In the genomic region with DNA sequence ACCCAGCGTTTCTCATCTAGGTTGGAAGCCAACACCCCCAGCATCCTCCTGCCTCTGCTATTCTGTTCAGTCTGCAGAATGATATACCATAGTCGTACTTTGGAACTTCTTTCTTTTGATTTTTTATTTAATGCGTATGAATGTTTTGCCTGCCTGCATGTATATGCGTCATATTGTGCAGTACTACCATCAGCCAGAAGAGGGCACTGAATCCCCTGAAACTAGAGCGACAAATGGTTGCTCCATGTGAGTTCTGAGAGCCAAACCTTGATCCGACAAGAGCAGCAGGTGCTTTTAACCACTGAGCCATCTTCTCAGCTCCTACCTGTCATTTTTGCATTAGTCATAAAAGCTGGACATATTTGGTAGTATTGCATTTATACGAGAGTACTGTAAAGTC, we compare ENCODE assay signal across 14 mouse cellular contexts. TPM values are rescaled to one million over a fixed set of nuclear protein-coding genes. Genes with fewer than 3 reads are reported as not detected.
A peak's percentile ranks its signal among the peaks of the same experiment; 100 is the strongest.
DNase-seq lines count a peak whose midpoint lies in the region; ATAC-seq and TF ChIP-seq lines count a peak whose summit lies in the region.
"Had no signal": no experiment of that assay in that cellular context is flagged by ENCODE, and none has a peak within 500 bp of the region (broad histone marks: within the 10 kb centered on the region; RNA-seq: fewer than 3 reads in every experiment).

No protein-coding gene starts in this region.

- H3K27me3 ChIP-seq in heart, postnatal 0 days (ENCODE audit: control insufficient read depth, insufficient read depth, low read length), result 0 out of 2 replicates have a peak, but pooled peaks cover 6% of the 10 kb centered on the region
- H3K27me3 ChIP-seq in heart, embryonic 10.5 days (ENCODE audit: insufficient read depth, poor library complexity, severe bottlenecking), result peaks cover 15% of the 10 kb centered on the region
- H3K27me3 ChIP-seq in midbrain, postnatal 0 days (ENCODE audit: insufficient read depth, low read length), result no peaks in the 10 kb centered on the region
- H3K27me3 ChIP-seq in midbrain, embryonic 11.5 days (ENCODE audit: control insufficient read depth, insufficient read depth, low read length), result no peaks in the 10 kb centered on the region
- no peaks in the 10 kb centered on the region for H3K27me3 ChIP-seq in G1E (ENCODE audit: insufficient read depth, low read length)
- no peaks in the 10 kb centered on the region for H3K27me3 ChIP-seq in splenic B cell, adult 2 months (ENCODE audit: control insufficient read depth, insufficient read depth, low read length, poor library complexity, severe bottlenecking)
- H3K27me3 ChIP-seq: forebrain, embryonic 13.5 days had no signal

- ATAC-seq in heart, postnatal 0 days (ENCODE audit: insufficient read depth, low read depth), result no peak
- ATAC-seq in midbrain, postnatal 0 days (ENCODE audit: low FRiP score), result no peak
- no peak for ATAC-seq in midbrain, embryonic 11.5 days (ENCODE audit: low FRiP score)
- no peak for ATAC-seq in G1E (ENCODE audit: extremely low read depth, insufficient number of reproducible peaks, low FRiP score, poor library complexity, severe bottlenecking)
- ATAC-seq: forebrain, embryonic 13.5 days had no signal

- no peak overlapping the region for H3K27ac ChIP-seq in heart, postnatal 0 days (ENCODE audit: low read depth)
- no peak overlapping the region for H3K27ac ChIP-seq in heart, embryonic 10.5 days
- H3K27ac ChIP-seq in midbrain, postnatal 0 days (ENCODE audit: low read depth, low read length), result no peak overlapping the region
- H3K27ac ChIP-seq in midbrain, embryonic 11.5 days (ENCODE audit: low read depth, low read length), result no peak overlapping the region
- H3K27ac ChIP-seq: forebrain, embryonic 13.5 days had no signal

- H3K4me2 ChIP-seq in heart, postnatal 0 days (ENCODE audit: low read depth, low read length), result no peak overlapping the region
- no peak overlapping the region for H3K4me2 ChIP-seq in midbrain, postnatal 0 days (ENCODE audit: low read depth, low read length, poor library complexity, severe bottlenecking)
- H3K4me2 ChIP-seq in midbrain, embryonic 11.5 days, result no peak overlapping the region
- H3K4me2 ChIP-seq: forebrain, embryonic 13.5 days had no signal

- WGBS in heart, postnatal 0 days, result 67% methylated on average over 7 of the region's 7 CpGs
- WGBS in heart, embryonic 10.5 days, result 57% methylated on average over 7 of the region's 7 CpGs
- 75% methylated on average over 7 of the region's 7 CpGs for WGBS in midbrain, postnatal 0 days
- 64% methylated on average over 7 of the region's 7 CpGs for WGBS in midbrain, embryonic 11.5 days

- no peak overlapping the region for H3K4me3 ChIP-seq in heart, postnatal 0 days (ENCODE audit: low read depth, low read length)
- no peak overlapping the region for H3K4me3 ChIP-seq in heart, embryonic 10.5 days
- no peak overlapping the region for H3K4me3 ChIP-seq in midbrain, postnatal 0 days (ENCODE audit: low read depth, low read length)
- H3K4me3 ChIP-seq in midbrain, embryonic 11.5 days (ENCODE audit: low read depth, low read length), result no peak overlapping the region
- no peak overlapping the region for H3K4me3 ChIP-seq in G1E (ENCODE audit: low read depth, low read length)
- H3K4me3 ChIP-seq: forebrain, embryonic 13.5 days had no signal

- H3K9ac ChIP-seq in heart, postnatal 0 days (replicated peaks; ENCODE audit: low read depth, low read length), result no peak overlapping the region
- H3K9ac ChIP-seq in midbrain, postnatal 0 days (replicated peaks; ENCODE audit: low read length, poor library complexity, severe bottlenecking), result no peak overlapping the region
- no peak overlapping the region for H3K9ac ChIP-seq in midbrain, embryonic 11.5 days (ENCODE audit: low read length)
- H3K9ac ChIP-seq: forebrain, embryonic 13.5 days had no signal

- no peak for DNase-seq in heart, postnatal 0 days (ENCODE audit: low spot score)
- no peak for DNase-seq in heart, embryonic 10.5 days (ENCODE audit: low spot score)
- no peak for DNase-seq in midbrain, postnatal 0 days (ENCODE audit: low spot score)
- DNase-seq in midbrain, embryonic 11.5 days (ENCODE audit: low spot score, missing footprints), result no peak
- DNase-seq in G1E (ENCODE audit: low spot score), result no peak
- peak; percentile 46 for DNase-seq in splenic B cell, adult 2 months (ENCODE audit: low read depth, low spot score)
- DNase-seq in adrenal gland, postnatal 25 days, result no peak
- DNase-seq: gastrocnemius, postnatal 36 days; right cerebral cortex, postnatal 4 days had no signal

- no peak for TF ChIP-seq EP300 in heart, postnatal 0 days (IDR thresholded peaks at IDR 0.05; ENCODE audit: low read depth)

- 0 out of 2 replicates have a peak, but pooled peaks cover 9% of the 10 kb centered on the region for H3K4me1 ChIP-seq in heart, postnatal 0 days (ENCODE audit: control insufficient read depth, insufficient read depth)
- peaks cover 19% of the 10 kb centered on the region for H3K4me1 ChIP-seq in heart, embryonic 10.5 days
- no peaks in the 10 kb centered on the region for H3K4me1 ChIP-seq in midbrain, postnatal 0 days (ENCODE audit: insufficient read depth, low read length)
- peaks cover 11% of the 10 kb centered on the region for H3K4me1 ChIP-seq in midbrain, embryonic 11.5 days (ENCODE audit: control insufficient read depth, insufficient read depth, low read length)
- peaks cover 64% of the 10 kb centered on the region for H3K4me1 ChIP-seq in G1E (ENCODE audit: insufficient read depth, low read depth, low read length)

- H3K36me3 ChIP-seq in heart, postnatal 0 days (replicated peaks; ENCODE audit: control insufficient read depth, insufficient read depth, low read length), result no peaks in the 10 kb centered on the region
- no peaks in the 10 kb centered on the region for H3K36me3 ChIP-seq in heart, embryonic 10.5 days
- no peaks in the 10 kb centered on the region for H3K36me3 ChIP-seq in midbrain, postnatal 0 days (ENCODE audit: insufficient read depth, low read length)
- no peaks in the 10 kb centered on the region for H3K36me3 ChIP-seq in midbrain, embryonic 11.5 days (ENCODE audit: control insufficient read depth, insufficient read depth, low read length)
- H3K36me3 ChIP-seq in G1E (replicated peaks), result peaks cover 2% of the 10 kb centered on the region
- no peaks in the 10 kb centered on the region for H3K36me3 ChIP-seq in splenic B cell, adult 2 months (ENCODE audit: control insufficient read depth, insufficient read depth, low read length, poor library complexity, severe bottlenecking)

- H3K9me3 ChIP-seq in heart, postnatal 0 days (replicated peaks; ENCODE audit: control insufficient read depth, low read length), result no peaks in the 10 kb centered on the region
- no peaks in the 10 kb centered on the region for H3K9me3 ChIP-seq in heart, embryonic 10.5 days
- no peaks in the 10 kb centered on the region for H3K9me3 ChIP-seq in midbrain, postnatal 0 days (ENCODE audit: low read length)
- no peaks in the 10 kb centered on the region for H3K9me3 ChIP-seq in midbrain, embryonic 11.5 days (ENCODE audit: control insufficient read depth, low read length)
- H3K9me3 ChIP-seq in G1E (replicated peaks), result peaks cover 5% of the 10 kb centered on the region; the same call in 1 of the 2 replicates
- H3K9me3 ChIP-seq: forebrain, embryonic 13.5 days had no signal

- 0 out of 2 replicates have a peak, but pooled peaks have one; percentile 17 for TF ChIP-seq CTCF in heart, postnatal 0 days (IDR thresholded peaks at IDR 0.05; ENCODE audit: low read depth)
- peak; percentile 66 for TF ChIP-seq CTCF in midbrain, postnatal 0 days (IDR thresholded peaks at IDR 0.05)
- TF ChIP-seq CTCF in G1E (IDR thresholded peaks at IDR 0.05; ENCODE audit: low read depth, low read length), result peak; percentile 13; the same call in 1 of the 2 replicates

RNA-seq across cellular contexts. Expression of a gene that starts 3.3 kb away (rescaled TPM):
- not detected in 2 replicates for total RNA-seq in heart, postnatal 0 days (2014; rRNA removed; ENCODE audit: low replicate concordance)
- polyA plus RNA-seq in heart, postnatal 0 days (2015; fragmentation: Nextera tagmentation; extraction: Ambion mirVana), result 0.14 and 0.18 TPM in 2 replicates
- 0.15 and 0.24 TPM in 2 replicates for polyA plus RNA-seq in heart, embryonic 10.5 days (2016; fragmentation: Nextera tagmentation; extraction: Ambion mirVana)
- total RNA-seq in midbrain, postnatal 0 days (2014; rRNA removed), result 0.94 and 1.3 TPM in 2 replicates
- 0.86 and 1.5 TPM in 2 replicates for polyA plus RNA-seq in midbrain, postnatal 0 days (2015; fragmentation: Nextera tagmentation; extraction: Ambion mirVana)
- 0.25 and 0.51 TPM in 2 replicates for polyA plus RNA-seq in midbrain, embryonic 11.5 days (2014; fragmentation: Nextera tagmentation; extraction: Ambion mirVana)
- not detected in 2 replicates for total RNA-seq in G1E (2014; fragmentation: Nextera tagmentation)
- 0.35 and 0.60 TPM in 2 replicates for total RNA-seq in G1E (2017)
- 1.2 and 1.5 TPM in 2 replicates for polyA plus RNA-seq in G1E (2012)
- 0.57 and 0.67 TPM in 2 replicates for total RNA-seq in adrenal gland, postnatal 25 days (2021)
- total RNA-seq: hematopoietic stem cell, adult 5-6 weeks had no signal

RNA-seq across cellular contexts. Expression of a gene that starts 3.7 kb away (rescaled TPM):
- 15.8 and 27.6 TPM in 2 replicates for total RNA-seq in heart, postnatal 0 days (2014; rRNA removed; ENCODE audit: low replicate concordance)
- 11.5 and 11.7 TPM in 2 replicates for polyA plus RNA-seq in heart, postnatal 0 days (2015; fragmentation: Nextera tagmentation; extraction: Ambion mirVana)
- polyA plus RNA-seq in heart, embryonic 10.5 days (2016; fragmentation: Nextera tagmentation; extraction: Ambion mirVana), result 13.0 and 21.7 TPM in 2 replicates
- 11.6 and 25.3 TPM in 2 replicates for total RNA-seq in midbrain, postnatal 0 days (2014; rRNA removed)
- 9.3 and 9.4 TPM in 2 replicates for polyA plus RNA-seq in midbrain, postnatal 0 days (2015; fragmentation: Nextera tagmentation; extraction: Ambion mirVana)
- 8.6 and 10.8 TPM in 2 replicates for polyA plus RNA-seq in midbrain, embryonic 11.5 days (2014; fragmentation: Nextera tagmentation; extraction: Ambion mirVana)
- total RNA-seq in G1E (2014; fragmentation: Nextera tagmentation) (22.3 and 51.6 TPM in 2 replicates), G1E (2017) (2.1 and 3.2 TPM in 2 replicates)
- polyA plus RNA-seq in G1E (2012), result 33.2 and 36.0 TPM in 2 replicates
- total RNA-seq in adrenal gland, postnatal 25 days (2021), result 40.2 and 42.4 TPM in 2 replicates

RNA-seq across cellular contexts. Expression of a gene that starts 20.2 kb away (rescaled TPM):
- 20.2 and 24.5 TPM in 2 replicates for total RNA-seq in heart, postnatal 0 days (2014; rRNA removed; ENCODE audit: low replicate concordance)
- polyA plus RNA-seq in heart, postnatal 0 days (2015; fragmentation: Nextera tagmentation; extraction: Ambion mirVana), result 15.7 and 16.3 TPM in 2 replicates
- polyA plus RNA-seq in heart, embryonic 10.5 days (2016; fragmentation: Nextera tagmentation; extraction: Ambion mirVana), result 11.0 and 11.2 TPM in 2 replicates
- total RNA-seq in midbrain, postnatal 0 days (2014; rRNA removed), result 32.3 and 43.6 TPM in 2 replicates
- 31.4 and 33.9 TPM in 2 replicates for polyA plus RNA-seq in midbrain, postnatal 0 days (2015; fragmentation: Nextera tagmentation; extraction: Ambion mirVana)
- polyA plus RNA-seq in midbrain, embryonic 11.5 days (2014; fragmentation: Nextera tagmentation; extraction: Ambion mirVana), result 7.9 and 8.9 TPM in 2 replicates
- 8.4 and 10.5 TPM in 2 replicates for total RNA-seq in G1E (2014; fragmentation: Nextera tagmentation)
- total RNA-seq in G1E (2017), result 9.5 and 13.7 TPM in 2 replicates
- polyA plus RNA-seq in G1E (2012), result 42.4 and 45.7 TPM in 2 replicates
- total RNA-seq in adrenal gland, postnatal 25 days (2021), result 15.9 and 17.5 TPM in 2 replicates

RNA-seq across cellular contexts. Expression of a gene that starts 20.4 kb away (rescaled TPM):
- total RNA-seq in heart, postnatal 0 days (2014; rRNA removed; ENCODE audit: low replicate concordance), result 23.0 and 24.1 TPM in 2 replicates
- 17.1 and 18.2 TPM in 2 replicates for polyA plus RNA-seq in heart, postnatal 0 days (2015; fragmentation: Nextera tagmentation; extraction: Ambion mirVana)
- 47.1 and 49.4 TPM in 2 replicates for polyA plus RNA-seq in heart, embryonic 10.5 days (2016; fragmentation: Nextera tagmentation; extraction: Ambion mirVana)
- 36.2 and 37.8 TPM in 2 replicates for total RNA-seq in midbrain, postnatal 0 days (2014; rRNA removed)
- polyA plus RNA-seq in midbrain, postnatal 0 days (2015; fragmentation: Nextera tagmentation; extraction: Ambion mirVana), result 31.7 and 32.6 TPM in 2 replicates
- polyA plus RNA-seq in midbrain, embryonic 11.5 days (2014; fragmentation: Nextera tagmentation; extraction: Ambion mirVana), result 26.4 and 32.2 TPM in 2 replicates
- total RNA-seq in G1E (2014; fragmentation: Nextera tagmentation) (16.5 and 24.3 TPM in 2 replicates), G1E (2017) (31.5 and 34.7 TPM in 2 replicates)
- 103 and 110 TPM in 2 replicates for polyA plus RNA-seq in G1E (2012)
- 50.5 and 54.7 TPM in 2 replicates for total RNA-seq in adrenal gland, postnatal 25 days (2021)

RNA-seq across cellular contexts. Expression of a gene that starts 41.9 kb away (rescaled TPM):
- total RNA-seq in heart, postnatal 0 days (2014; rRNA removed; ENCODE audit: low replicate concordance), result not detected in 2 replicates
- polyA plus RNA-seq in heart, postnatal 0 days (2015; fragmentation: Nextera tagmentation; extraction: Ambion mirVana), result not detected in 2 replicates
- polyA plus RNA-seq in heart, embryonic 10.5 days (2016; fragmentation: Nextera tagmentation; extraction: Ambion mirVana), result 0.39 TPM in 1 of 2 replicates, not detected in the other
- total RNA-seq in midbrain, postnatal 0 days (2014; rRNA removed), result 0.38 and 0.60 TPM in 2 replicates
- 0.62 and 0.74 TPM in 2 replicates for polyA plus RNA-seq in midbrain, postnatal 0 days (2015; fragmentation: Nextera tagmentation; extraction: Ambion mirVana)
- not detected in 2 replicates for polyA plus RNA-seq in midbrain, embryonic 11.5 days (2014; fragmentation: Nextera tagmentation; extraction: Ambion mirVana)
- total RNA-seq in G1E (2014; fragmentation: Nextera tagmentation) (not detected in 2 replicates), G1E (2017) (not detected in 2 replicates)
- not detected in 2 replicates for polyA plus RNA-seq in G1E (2012)
- 2.8 and 3.1 TPM in 2 replicates for total RNA-seq in adrenal gland, postnatal 25 days (2021)
- total RNA-seq: common myeloid progenitor, adult 5-6 weeks; gastrocnemius, postnatal 36 days; hematopoietic stem cell, adult 5-6 weeks; megakaryocyte, adult 5-6 weeks had no signal
- polyA plus RNA-seq: forebrain, embryonic 13.5 days; limb, embryonic 11.5 days had no signal

Comparison
In these comparisons a context has a peak if more than half of its experiments do, and no peak if none do; other contexts are left out.
1. CTCF ChIP-seq: peak in every context shown above with its lines; median percentile 66 in midbrain, postnatal 0 days; 17 in heart, postnatal 0 days; 13 in G1E.